In the genomic region with DNA sequence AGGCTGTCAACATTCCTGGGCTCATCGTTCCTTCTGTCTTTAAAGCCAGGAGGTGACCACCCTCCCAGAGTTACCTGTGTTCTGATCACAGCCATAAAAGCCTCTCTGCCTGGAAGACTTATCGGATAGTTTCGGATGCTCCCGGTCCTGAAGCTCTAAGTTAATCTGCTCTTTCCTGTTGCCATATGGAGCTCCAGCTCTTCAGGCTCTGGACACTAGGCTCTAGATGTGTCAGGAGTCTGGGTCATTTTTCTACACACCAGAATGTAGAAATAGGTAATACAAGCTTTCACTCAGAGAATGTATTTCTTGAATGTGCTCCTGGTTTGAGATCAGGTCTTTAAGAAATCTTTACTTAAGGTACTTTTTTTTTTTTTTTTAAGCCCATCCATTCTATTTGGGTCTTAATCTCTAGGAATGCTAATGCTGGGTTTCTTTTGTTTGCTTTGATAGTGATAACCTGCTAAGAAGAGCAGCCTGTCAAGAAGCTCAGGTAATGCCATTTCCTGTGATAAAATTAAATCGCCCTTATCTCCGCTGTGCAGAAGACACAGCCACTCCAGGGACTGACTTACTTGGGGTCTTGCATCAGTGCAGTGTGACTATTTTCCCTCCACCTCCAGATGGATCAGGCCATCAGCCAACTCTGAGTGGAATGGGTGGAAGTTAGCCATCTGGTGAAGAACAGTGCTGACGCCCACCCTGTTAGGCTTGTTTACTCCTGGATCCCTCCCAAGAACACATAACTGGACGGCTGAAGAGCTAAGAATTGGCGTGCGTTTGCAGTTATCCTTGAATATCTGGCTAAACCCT, we compare ENCODE assay signal across 8 mouse cellular contexts. TPM values are rescaled to one million over a fixed set of nuclear protein-coding genes. Genes with fewer than 3 reads are reported as not detected.
DNase-seq lines count a peak whose midpoint lies in the region; ATAC-seq and TF ChIP-seq lines count a peak whose summit lies in the region.

No protein-coding gene starts in this region.

- peak; percentile 2 for DNase-seq in kidney, adult 2 months
- DNase-seq in R1 (ENCODE audit: low read depth, low spot score) = peak; percentile 13
- peak; percentile 8 to 29 for DNase-seq in frontal cortex, postnatal 25 days (ENCODE audit: low spot score in 2 of 2)
- peak; percentile 72 to 76 for DNase-seq in layer of hippocampus, adult 2 months (ENCODE audit: low spot score in 2 of 2)
- DNase-seq in thymus, postnatal 36 days = no peak

- 70% methylated on average over 10 of the region's 10 CpGs for WGBS in kidney, adult 2 months
- 68% methylated on average over 10 of the region's 10 CpGs for WGBS in kidney, embryonic 15.5 days

- TF ChIP-seq POLR2A in kidney, adult 2 months (IDR thresholded peaks at IDR 0.05; ENCODE audit: low read depth, low read length) = no peak

- no peak overlapping the region for H3K9ac ChIP-seq in kidney, embryonic 15.5 days

- H3K4me1 ChIP-seq in kidney, adult 2 months (ENCODE audit: control insufficient read depth, insufficient read depth, low read length) = no peaks in the 10 kb centered on the region
- H3K4me1 ChIP-seq in kidney, embryonic 15.5 days = 0 out of 2 replicates have a peak, but pooled peaks cover 2% of the 10 kb centered on the region

- H3K36me3 ChIP-seq in kidney, adult 2 months (ENCODE audit: control insufficient read depth, insufficient read depth, low read length) = no peaks in the 10 kb centered on the region; the same call in 1 of the 2 replicates
- peaks cover 36% of the 10 kb centered on the region for H3K36me3 ChIP-seq in kidney, embryonic 15.5 days

- TF ChIP-seq CTCF in kidney, adult 2 months (conservative IDR thresholded peaks at IDR 0.05; ENCODE audit: insufficient read depth, insufficient read length, low read depth, low read length) = no peak
- TF ChIP-seq CTCF in layer of hippocampus, adult 2 months (conservative IDR thresholded peaks at IDR 0.05) = no peak

- H3K9me3 ChIP-seq in kidney, embryonic 15.5 days (replicated peaks) = no peaks in the 10 kb centered on the region

- no peak overlapping the region for H3K4me2 ChIP-seq in kidney, embryonic 15.5 days

- no peaks in the 10 kb centered on the region for H3K27me3 ChIP-seq in kidney, adult 2 months (replicated peaks; ENCODE audit: control insufficient read depth, insufficient read depth, low read length)
- H3K27me3 ChIP-seq in kidney, embryonic 15.5 days = no peaks in the 10 kb centered on the region

- no peak overlapping the region for H3K27ac ChIP-seq in kidney, adult 2 months (ENCODE audit: insufficient read depth, low read depth, low read length)
- no peak overlapping the region for H3K27ac ChIP-seq in kidney, embryonic 15.5 days
- H3K27ac ChIP-seq in layer of hippocampus, adult 2 months = peak overlapping the region; percentile 5; the same call in 1 of the 2 replicates

- H3K4me3 ChIP-seq in kidney, adult 2 months (ENCODE audit: insufficient read depth, low read depth, low read length) = no peak overlapping the region
- H3K4me3 ChIP-seq in kidney, embryonic 15.5 days (replicated peaks) = no peak overlapping the region
- no peak overlapping the region for H3K4me3 ChIP-seq in layer of hippocampus, adult 2 months

- no peak for ATAC-seq in kidney, embryonic 15.5 days (replicated peaks; ENCODE audit: low FRiP score)
- ATAC-seq in megakaryocyte progenitor cell, adult 5-6 weeks (replicated peaks; ENCODE audit: poor library complexity) = peak; percentile 63
- ATAC-seq in granulocyte monocyte progenitor cell, adult 5-6 weeks (replicated peaks; ENCODE audit: poor library complexity, severe bottlenecking) = no peak

RNA-seq across cellular contexts. Expression of gene Agk, which starts 22.2 kb away (rescaled TPM):
- 13.5 and 15.6 TPM in 2 replicates for polyA plus RNA-seq in kidney, adult 2 months (2012; rRNA removed)
- polyA plus RNA-seq in kidney, embryonic 15.5 days (2015; fragmentation: Nextera tagmentation; extraction: Ambion mirVana) = 44.8 and 46.8 TPM in 2 replicates
- total RNA-seq in layer of hippocampus, adult 2 months (2021) = 10 to 100 TPM; 44.9 to 45.6 TPM
- 24.7 and 29.7 TPM in 2 replicates for total RNA-seq in megakaryocyte progenitor cell, adult 5-6 weeks (2015)
- 30.0 and 45.8 TPM in 2 replicates for total RNA-seq in megakaryocyte progenitor cell, adult 5-6 weeks (2017)
- total RNA-seq in granulocyte monocyte progenitor cell, adult 5-6 weeks (2014; fragmentation: Nextera tagmentation) = 23.5 and 24.3 TPM in 2 replicates
- total RNA-seq in granulocyte monocyte progenitor cell, adult 5-6 weeks (2017) = 33.6 and 34.0 TPM in 2 replicates

Comparison
In these comparisons a context has a peak if more than half of its experiments do, and no peak if none do; other contexts are left out.
1. DNase-seq: peak in kidney, adult 2 months (single experiment), R1 (single experiment), frontal cortex, postnatal 25 days (2 of 2) and layer of hippocampus, adult 2 months (2 of 2); none in thymus, postnatal 36 days (0 of 2).